Mouse (Mus musculus) thymus, postnatal 10 days (tissue): ENCODE data around the gene Mdm2.
A peak's percentile ranks its signal among the peaks of the same experiment; 100 is the strongest.

Experiments used
- DNase-seq, 2 experiments: peaks; one replicate each; pipeline ENCODE4 v3.0.0; 2021; ENCODE audit warnings: low spot score in 2 of 2

Mdm2 gene

DNA sequence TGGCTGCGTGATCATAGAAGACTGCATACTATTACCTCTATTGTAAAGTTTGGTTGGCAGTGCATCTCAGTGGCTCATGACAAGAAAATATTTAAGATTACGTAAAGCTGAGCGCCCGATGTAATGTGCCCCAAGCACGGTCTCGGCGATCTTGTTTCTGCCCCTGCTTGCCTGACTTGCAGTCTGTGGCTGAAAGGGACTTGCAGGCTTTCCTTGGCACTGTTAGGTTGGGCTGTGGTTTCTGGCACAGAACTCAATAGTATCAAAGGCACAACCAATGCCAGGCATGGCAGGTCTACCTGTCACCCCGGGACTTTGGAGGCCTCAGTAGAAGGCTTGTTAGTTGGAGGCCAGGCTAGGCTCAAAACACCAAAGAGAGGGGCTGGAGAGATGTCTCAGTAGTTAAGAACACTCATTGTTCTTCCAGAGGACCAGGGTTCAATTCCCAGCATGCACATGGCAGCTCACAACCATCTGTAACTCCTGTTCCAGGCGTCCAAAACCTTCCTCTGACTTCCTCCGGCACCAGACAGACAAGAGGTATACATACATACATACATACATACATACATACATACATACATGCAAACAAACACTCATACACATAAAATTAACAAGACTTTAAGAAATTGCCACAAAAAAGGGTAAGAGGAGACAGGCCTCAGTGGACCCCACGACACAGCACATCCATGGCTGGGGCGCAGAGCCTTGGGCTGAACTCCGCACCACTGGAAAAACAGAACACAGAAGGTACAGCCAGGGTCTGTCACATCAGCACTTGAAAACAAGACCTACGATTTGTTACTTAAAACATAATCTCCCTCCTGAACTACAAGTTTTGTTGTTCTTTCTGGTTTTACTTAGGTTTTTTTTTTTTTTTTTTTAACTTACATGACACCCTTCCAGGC, 51.8 kb downstream of the Mdm2 start:
- no peak for DNase-seq

DNA sequence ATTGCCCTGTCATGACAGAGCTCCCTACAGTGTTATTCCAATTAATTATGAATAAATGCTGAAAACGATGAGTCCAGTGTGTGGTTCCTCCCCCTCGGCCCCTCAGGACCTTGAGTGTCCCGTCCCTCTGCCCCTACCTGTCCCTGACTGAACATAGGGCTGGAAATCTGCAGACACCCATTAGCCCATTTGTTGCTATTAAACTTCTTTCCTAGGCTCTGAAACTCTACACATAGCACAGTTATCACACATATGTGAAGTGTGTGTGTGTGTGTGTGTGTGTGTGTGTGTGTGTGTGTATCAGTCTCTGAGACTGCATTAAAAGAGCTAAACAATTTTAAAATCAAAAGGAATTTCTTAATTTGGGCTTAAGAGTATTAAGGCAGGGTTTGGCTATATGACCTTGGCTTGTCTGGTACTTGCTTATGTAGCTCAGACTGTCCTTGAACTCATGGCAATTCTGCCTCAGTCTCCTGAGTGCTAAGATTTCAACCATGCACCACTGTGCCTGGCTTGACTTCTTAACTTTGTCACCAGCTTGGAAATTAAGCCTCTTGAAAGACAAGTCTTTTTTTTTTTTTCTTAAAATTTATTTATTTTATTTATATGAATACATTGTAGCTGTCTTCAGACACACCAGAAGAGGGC, 52.8 kb downstream of the Mdm2 start:
- DNase-seq, result no peak

DNA sequence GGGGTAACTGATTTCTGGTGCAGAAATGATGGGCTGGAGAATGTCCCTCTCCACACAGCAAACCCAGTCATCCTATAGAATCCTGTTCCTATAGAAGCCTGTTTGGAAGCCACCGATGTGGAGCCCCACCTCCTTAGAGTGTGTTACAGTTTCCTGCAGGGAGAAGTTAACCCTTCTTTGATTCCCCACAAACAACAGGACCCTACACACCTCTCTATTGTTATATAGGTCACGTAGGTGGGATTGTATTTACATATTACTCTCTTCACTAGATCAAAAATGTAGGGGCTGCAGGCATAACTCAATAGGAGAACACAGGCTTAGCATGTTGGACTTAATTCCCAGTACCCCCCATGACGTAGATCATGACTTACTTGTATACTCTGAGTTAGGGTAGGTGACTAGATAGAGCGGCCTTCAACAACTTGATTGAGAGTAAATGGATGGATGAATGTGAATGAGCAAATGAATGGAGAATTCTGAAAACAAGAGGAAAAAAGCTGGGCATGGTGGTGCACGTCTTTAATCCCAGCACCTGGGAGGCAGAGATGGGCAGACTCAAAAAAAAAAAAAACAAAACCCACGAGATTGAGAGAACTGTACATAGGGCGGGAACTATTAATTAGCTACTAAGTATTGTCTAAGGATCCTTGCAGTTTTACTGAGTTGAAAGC, 53.4 kb downstream of the Mdm2 start:
- DNase-seq, result no peak

DNA sequence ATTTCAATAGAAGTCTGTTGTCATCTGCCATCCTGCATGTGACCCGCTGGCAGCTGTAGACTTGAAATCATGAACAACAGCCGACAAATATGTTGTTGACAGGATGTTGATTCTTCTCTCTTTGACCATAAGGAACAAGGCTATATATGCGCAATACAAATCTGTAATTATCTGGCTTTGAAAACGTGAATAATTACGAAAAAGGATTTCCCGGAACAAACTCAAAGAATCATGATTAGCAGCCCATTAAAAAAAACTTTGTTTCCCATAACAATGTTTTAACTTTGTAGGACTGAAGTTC, 53.9 kb downstream of the Mdm2 start:
- no peak for DNase-seq

GRCm38 (mm10) chr10:117655908-117656661, 54.5 kb downstream of the Mdm2 start:
- no peak for DNase-seq

- no peak for DNase-seq
Measured at GRCm38 (mm10) chr10:117655460-117655859, 55.1 kb downstream of the Mdm2 start.

DNA sequence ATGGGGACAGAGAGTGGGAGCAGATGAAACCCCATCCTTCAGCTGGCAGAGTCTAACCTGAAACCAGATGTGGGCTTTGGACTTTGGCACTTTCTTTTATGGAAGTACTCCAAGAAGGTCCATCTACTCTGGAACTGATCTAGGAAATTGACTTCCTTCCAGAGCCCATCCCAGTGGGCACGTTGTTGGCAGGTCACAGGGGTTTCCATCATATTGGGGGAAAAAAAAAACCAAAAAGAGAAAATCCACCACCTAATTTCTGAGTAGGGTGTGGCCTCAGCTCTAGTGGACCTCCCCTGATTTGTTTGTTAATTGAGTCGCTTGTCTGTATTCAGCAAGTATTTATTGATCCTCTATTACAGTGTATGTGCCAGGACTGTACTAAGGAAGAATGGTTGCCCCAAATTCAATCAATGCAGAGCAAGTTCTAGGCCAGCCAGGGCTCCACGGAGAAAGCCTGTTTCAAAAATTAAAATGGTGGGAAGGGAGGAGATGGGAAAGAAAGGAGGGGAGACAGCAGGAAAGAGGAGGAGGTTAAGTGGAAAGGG, 55.9 kb downstream of the Mdm2 start:
- DNase-seq, result no peak

GRCm38 (mm10) chr10:117653779-117654173, 56.8 kb downstream of the Mdm2 start:
- DNase-seq, result no peak

DNA sequence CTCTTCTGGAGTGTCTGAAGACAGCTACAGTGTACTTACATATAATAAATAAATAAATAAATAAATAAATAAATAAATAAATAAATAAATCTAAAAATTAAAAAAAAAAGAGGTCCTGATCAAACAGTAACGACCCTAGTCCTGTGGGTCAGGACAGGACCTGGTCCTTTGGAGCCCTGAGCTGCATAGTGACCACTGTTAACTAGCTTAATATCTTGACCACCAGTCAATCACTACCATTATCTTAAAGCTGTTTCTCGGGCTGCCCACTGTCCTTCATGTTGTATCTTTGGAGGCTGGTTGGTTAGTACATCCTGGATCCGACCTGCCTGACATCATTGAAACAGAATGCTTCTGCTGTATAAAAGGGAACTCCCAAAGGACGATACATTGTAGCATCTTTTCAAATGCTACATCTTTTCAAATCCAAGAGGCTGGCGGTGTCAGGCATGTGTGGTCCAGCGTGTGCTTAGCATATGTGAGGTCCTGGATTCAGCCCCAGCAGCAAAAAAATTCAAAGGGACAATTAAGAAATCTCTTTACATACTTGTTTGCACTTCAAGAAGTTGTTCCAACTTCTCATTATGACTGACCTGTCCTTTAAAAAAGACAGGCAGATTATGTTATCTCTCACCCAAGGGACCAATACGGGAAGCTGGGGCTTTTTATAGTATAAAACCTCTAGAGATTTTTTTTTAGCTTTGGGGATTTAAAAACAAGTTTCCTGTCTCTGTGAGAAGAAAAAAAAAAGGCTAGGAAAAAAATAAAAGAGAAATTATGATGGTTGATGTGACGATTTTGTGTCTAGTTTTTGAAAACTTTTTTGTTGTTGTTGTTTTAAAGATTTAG, 57.4 kb downstream of the Mdm2 start:
- no peak for DNase-seq

DNA sequence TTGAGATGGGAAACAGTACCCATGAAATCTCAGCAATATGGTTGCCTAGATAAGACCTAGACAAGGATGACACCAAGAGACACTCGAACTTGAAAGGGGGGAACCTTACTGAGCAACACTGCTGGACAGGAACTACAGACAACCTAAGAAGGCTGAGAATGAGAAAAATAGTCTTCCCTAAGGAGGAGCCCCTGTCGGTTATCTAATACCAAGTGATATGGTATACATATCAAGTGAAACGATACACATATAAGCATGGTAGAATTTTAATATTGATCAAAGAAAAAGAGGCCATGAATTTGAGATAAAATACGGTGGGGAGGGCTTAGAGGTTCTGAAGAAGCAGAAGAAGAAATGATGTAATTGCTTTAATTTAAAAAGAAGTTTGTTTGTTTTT, 58.2 kb downstream of the Mdm2 start:
- no peak for DNase-seq

DNA sequence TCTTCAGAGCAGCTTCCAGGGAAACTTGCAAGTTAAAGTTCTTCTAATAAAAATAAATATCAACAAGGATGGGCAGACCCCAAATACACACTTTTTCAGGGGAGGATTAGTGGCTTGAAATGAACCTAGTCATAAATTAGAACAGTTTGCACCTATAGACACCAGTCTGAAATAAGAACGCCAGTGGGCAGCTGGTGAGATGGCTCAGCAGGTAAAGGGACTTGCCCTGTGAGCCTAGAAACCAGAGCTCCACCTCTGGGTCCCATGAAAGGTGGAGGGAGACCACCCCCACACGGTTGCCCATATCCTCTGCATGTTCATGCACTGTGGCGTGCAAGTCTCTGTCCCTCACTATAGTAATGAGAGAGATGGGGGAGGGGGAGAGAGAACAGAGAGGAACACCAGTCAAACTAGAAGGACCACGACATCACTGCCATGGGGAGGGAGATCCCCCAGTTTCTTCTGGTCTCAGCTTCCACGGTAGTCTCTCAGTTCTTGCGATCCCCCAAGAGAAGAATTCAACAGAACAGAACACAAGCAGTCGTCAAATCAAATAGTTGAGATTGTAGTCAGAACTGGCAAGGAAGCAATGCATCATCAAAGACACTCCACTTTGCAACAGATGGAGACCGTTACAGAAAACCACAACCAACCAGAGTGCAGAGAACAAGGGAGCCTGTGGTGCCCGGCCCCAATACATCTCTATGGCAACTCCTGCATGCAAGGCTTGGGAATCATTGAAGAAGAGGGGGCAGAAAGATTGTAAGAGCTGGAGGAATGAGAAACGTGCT, 58.8 kb downstream of the Mdm2 start:
- DNase-seq, result peak; percentile 49 to 53

GRCm38 (mm10) chr10:117650725-117651124, 59.8 kb downstream of the Mdm2 start:
- no peak for DNase-seq

DNA sequence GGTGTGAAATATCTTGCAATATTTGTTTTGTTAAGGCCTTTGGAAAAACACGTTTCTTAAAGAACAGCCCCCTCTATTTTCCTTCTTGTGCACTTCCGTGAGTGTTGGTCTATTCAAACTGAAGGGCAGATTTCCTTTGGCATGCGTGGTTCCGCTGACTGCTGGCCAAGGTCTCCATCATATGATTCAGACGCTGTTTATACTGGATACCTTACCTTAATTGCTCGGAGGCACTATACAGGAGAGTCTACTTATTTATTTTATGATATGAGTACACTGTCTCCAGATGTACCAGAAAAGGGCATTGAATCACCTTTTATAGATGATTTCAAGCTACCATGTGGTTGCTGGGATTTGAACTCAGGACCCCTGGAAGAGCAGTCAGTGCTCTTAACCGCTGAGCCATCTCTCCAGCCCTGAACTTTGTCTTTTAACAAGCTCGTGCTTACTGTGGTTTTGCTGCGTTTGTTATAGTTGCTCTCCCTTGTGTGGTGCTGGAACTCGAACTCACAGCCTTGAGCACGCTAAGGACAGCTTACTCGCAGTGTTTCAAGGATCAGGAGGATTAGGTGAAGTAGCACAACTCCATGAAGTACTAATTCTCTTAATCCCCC, 60.4 kb downstream of the Mdm2 start:
- no peak for DNase-seq

DNA sequence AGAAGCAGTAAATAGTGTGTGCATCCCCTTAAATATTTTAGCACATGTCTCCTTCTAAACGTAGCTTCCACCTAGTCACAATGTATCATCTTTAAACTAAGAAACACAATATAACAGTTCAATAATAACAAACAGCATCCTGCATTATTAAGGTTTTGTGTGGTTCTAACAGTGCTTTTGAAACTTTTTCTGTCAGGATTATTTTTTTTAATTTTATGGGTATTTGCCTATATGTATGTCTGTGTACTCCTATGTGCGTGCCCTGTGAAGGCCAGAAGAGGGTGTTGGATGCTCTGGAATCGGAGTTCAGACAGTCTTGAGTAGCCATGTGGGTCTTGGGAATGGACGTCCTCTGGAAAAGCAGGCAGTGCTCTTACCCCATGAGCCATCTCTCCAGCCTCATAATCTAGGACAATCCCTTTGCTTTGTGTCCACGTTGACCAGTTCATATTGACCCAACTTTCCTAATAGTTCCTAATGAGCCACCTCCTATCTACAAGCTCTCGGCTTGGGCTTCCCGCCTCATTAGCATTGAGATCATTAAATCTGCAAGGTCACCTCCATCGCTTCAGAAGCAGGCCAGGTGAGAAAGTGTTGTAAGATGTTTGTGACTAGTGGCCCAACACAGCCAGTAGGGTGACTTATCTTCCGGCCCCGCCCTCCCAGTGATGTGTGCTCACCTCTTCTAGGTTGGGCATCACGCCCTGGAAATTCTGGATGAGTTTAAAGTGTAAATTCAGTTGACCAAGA, 61.1 kb downstream of the Mdm2 start:
- no peak for DNase-seq

DNA sequence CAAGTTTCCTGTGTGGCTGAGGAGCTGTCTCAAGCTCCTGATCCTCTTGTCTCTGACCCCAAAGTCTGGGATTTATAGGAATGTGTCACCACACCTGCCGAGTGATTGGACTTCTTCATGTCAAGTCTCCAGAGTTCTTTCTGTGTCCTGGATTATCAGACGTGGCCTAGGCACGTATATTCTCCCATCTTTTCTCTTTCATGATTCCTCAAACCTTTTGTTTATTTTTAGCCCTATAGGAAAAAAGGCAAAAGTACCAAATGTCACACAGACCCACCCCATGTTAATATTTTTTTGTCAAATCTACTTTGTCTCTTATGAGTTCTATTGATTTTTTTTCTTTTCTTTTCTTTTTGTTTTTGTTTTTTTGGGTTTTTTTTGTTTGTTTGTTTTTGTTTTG, 61.9 kb downstream of the Mdm2 start:
- no peak for DNase-seq

- no peak for DNase-seq
Measured at GRCm38 (mm10) chr10:117647964-117648472, 62.5 kb downstream of the Mdm2 start.

- no peak for DNase-seq
Measured at GRCm38 (mm10) chr10:117647158-117647505, 63.4 kb downstream of the Mdm2 start.

- no peak for DNase-seq
Measured at GRCm38 (mm10) chr10:117646482-117647157, 63.9 kb downstream of the Mdm2 start.
